Mouse (Mus musculus): ENCODE results near the gene Fam198a. TPM values are rescaled to one million over a fixed set of nuclear protein-coding genes. Genes with fewer than 3 reads are reported as not detected.

The Fam198a gene
- polyA plus RNA-seq, 1 experiment, result not detected

DNA sequence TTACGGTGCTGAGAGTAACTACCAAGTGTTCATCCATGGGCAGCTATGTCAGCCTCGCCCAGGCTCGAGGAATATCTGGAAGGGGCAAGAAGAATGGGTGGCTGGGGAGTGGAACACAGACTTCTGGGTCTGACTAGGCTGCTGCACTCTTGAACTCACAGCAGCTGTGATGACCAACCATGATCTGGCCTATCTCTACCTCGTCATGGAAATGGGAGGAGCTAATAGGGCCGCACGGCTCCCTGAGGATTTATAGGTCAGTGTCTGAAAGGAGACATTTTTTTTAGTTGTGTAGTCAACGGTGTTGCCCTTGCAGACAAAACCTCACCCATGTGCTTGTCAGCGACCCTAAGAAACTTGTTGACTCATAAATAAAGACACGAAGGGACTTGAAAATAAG lies 30.3 kb downstream of the Fam198a start:
- Histone ChIP-seq H3K4me3 (replicated peaks; ENCODE audit: control insufficient read depth, low read depth, low read length) (no peak overlapping the region), H3K27ac (ENCODE audit: control insufficient read depth, insufficient read depth, low read depth, low read length, poor library complexity) (no peak overlapping the region), H3K4me1 (ENCODE audit: control insufficient read depth, insufficient read depth, low read length) (no peaks in the 10 kb centered on the region)
- 77% methylated on average over 9 of the region's 9 CpGs for WGBS
- TF ChIP-seq CTCF (IDR thresholded peaks at IDR 0.05; ENCODE audit: control insufficient read depth, insufficient read depth, low read length) (no peak), POLR2A (IDR thresholded peaks at IDR 0.05; ENCODE audit: borderline replicate concordance, control insufficient read depth, low read depth, low read length) (no peak)

DNA sequence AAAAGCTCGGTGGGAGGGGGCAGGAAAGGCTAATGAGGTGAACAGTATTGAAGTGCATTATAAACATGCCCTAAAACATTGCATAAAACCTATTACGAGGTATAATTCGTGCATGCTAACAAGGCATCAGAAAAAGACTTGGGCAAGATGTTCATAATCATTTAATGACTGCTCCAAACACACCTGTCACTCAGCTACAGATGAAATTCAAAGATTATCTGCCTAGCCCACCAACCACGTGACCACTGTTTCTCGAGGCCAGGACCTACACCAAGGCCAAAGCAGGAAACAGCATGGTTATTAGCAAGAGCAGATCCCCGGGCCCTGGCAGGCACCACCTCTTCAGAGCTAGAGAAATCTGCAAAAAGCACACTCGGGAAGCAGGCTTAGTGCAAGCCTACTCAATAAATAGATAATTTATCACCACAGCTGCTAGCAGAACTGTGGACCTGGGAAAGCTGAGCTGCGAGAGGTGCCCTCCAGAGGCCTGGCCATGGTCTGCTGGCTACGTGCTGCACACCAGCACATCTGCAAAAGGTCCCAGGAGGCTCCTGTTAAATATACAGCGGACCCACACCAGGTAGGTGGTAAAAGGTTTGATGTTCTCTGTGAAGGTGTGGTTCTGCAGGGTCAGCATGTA lies 30.8 kb downstream of the Fam198a start:
- Histone ChIP-seq H3K4me1 (ENCODE audit: control insufficient read depth, insufficient read depth, low read length) (no peaks in the 10 kb centered on the region), H3K4me3 (replicated peaks; ENCODE audit: control insufficient read depth, low read depth, low read length) (no peak overlapping the region), H3K27ac (ENCODE audit: control insufficient read depth, insufficient read depth, low read depth, low read length, poor library complexity) (no peak overlapping the region)
- 60% methylated on average over 10 of the region's 10 CpGs for WGBS
- TF ChIP-seq CTCF (IDR thresholded peaks at IDR 0.05; ENCODE audit: control insufficient read depth, insufficient read depth, low read length), result no peak
- TF ChIP-seq POLR2A (IDR thresholded peaks at IDR 0.05; ENCODE audit: borderline replicate concordance, control insufficient read depth, low read depth, low read length), result no peak

DNA sequence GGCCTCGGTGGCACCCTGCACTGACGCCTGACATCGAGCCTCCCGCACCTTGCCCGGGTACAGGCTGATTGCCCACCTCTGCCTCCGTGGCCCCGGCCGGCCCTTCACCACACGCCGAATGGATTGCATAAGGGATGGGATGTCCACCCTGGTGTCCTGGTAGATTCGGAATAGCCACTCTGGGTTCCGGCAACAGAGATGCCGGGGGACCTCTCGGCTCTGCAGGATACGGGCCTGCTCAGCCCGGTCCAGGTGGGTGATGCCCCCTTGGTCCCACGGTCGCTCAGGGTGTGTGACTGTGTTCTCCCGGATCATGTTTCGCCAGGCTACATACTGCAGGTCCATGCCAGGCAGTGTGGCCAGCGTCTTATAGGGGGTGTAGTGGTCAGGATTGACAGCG lies 31.4 kb downstream of the Fam198a start:
- WGBS, result 90% methylated on average over 22 of the region's 22 CpGs

DNA sequence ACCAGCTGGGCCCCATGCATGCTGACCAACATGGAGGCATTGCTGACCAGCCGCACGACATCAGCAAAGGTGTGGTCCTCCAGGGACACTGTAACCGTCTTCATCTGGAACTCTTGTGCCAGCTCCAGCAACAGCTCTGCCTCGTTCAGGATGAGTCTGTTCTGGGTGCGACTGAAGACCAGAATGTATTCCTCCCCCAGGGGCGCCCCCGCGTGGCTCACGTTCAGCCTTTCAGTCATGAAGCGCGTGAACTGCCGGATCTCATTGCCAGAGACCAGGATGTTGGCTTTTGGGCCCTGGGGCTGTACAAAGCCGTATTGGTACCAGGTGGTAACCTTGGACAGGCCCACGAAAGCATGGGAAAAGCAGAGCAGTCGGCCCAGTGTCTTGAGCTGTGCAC lies 31.9 kb downstream of the Fam198a start:
- WGBS, result 91% methylated on average over 15 of the region's 15 CpGs

More for the DNA sequence above, 31.4 kb downstream of the Fam198a start:
- no peak overlapping the region for H3K4me3 ChIP-seq (replicated peaks; ENCODE audit: control insufficient read depth, low read depth, low read length)
- H3K4me1 ChIP-seq (ENCODE audit: control insufficient read depth, insufficient read depth, low read length), result no peaks in the 10 kb centered on the region
- no peak overlapping the region for H3K27ac ChIP-seq (ENCODE audit: control insufficient read depth, insufficient read depth, low read depth, low read length, poor library complexity)
- TF ChIP-seq POLR2A (IDR thresholded peaks at IDR 0.05; ENCODE audit: borderline replicate concordance, control insufficient read depth, low read depth, low read length), result no peak
- no peak for TF ChIP-seq CTCF (IDR thresholded peaks at IDR 0.05; ENCODE audit: control insufficient read depth, insufficient read depth, low read length)

DNA sequence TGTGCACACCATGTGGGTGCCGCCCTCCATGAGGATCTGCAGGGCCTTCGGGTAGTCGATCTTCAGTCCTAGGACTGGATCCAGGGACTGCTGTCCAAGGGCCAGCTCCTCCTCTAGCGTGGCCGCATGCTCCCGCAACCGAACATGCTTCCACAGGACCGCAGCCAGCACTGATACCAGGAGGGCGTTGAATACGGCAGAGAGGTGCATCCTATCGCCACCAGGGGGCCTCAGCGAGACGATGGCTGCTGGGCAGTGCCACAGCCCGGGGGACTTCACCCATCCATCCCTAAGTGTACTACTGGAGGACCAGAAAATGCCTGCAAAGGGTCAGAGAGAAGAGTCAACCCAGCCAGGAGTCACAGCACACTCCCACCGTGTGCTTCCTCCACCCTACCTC lies 32.7 kb downstream of the Fam198a start:
- TF ChIP-seq CTCF (IDR thresholded peaks at IDR 0.05; ENCODE audit: control insufficient read depth, insufficient read depth, low read length), result peak; percentile 82
- TF ChIP-seq POLR2A (IDR thresholded peaks at IDR 0.05; ENCODE audit: borderline replicate concordance, control insufficient read depth, low read depth, low read length), result peak; percentile 24; the same call in 1 of the 2 replicates
- no peaks in the 10 kb centered on the region; the same call in 1 of the 2 replicates for H3K4me1 ChIP-seq (ENCODE audit: control insufficient read depth, insufficient read depth, low read length)
- H3K4me3 ChIP-seq (replicated peaks; ENCODE audit: control insufficient read depth, low read depth, low read length), result no peak overlapping the region
- 53% methylated on average over 15 of the region's 15 CpGs for WGBS
- H3K27ac ChIP-seq (ENCODE audit: control insufficient read depth, insufficient read depth, low read depth, low read length, poor library complexity), result no peak overlapping the region

More for the DNA sequence above, 31.9 kb downstream of the Fam198a start:
- TF ChIP-seq POLR2A (IDR thresholded peaks at IDR 0.05; ENCODE audit: borderline replicate concordance, control insufficient read depth, low read depth, low read length), result no peak
- no peak for TF ChIP-seq CTCF (IDR thresholded peaks at IDR 0.05; ENCODE audit: control insufficient read depth, insufficient read depth, low read length)
- H3K4me3 ChIP-seq (replicated peaks; ENCODE audit: control insufficient read depth, low read depth, low read length), result no peak overlapping the region
- no peaks in the 10 kb centered on the region for H3K4me1 ChIP-seq (ENCODE audit: control insufficient read depth, insufficient read depth, low read length)
- no peak overlapping the region for H3K27ac ChIP-seq (ENCODE audit: control insufficient read depth, insufficient read depth, low read depth, low read length, poor library complexity)

DNA sequence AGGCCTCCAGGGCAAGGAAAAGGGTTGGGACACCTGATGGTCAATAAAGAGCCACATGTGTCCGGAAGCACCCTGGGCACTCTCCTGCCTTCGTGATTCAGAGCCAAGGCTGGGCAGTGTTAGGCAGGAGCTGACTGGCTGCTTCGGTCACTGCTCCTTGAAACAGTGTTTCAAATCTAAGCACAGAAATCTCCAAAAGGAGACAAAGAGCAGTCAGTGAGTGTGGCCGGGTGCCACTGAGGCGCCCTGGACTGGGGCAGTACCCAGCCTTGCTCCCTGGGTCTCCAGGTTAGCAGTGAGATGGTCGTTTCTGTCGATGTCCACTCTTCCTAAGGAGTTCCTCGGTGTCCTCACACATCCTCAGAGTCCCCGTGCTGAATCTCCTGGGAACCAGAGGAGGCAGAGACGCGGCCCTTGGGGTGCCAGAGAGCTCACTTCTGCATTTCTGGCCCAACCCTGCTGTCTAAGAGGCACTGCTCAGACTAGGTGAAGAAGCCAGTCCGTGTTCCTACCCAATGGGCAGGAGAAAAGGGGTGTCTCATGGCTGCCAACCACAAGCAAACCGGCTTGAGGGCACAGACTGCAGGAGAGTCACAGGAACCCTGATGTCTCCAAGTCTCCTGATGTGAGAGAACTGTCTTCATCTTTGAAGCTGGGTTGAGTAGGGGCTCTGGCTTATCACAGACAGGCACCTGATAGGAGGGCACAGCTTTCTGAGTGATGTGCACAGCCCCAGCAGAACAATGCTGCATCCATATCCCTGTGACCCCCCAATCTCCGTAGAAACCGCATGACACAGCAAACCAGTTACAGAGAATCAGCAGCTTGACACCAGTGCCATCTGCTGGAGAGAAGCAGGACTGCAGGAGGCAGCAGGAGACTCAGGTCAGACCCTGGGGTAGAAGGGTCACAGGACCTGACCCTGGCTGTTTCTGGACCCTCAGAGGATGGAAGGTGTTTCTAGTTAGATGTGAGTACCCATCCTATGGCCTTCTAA lies 34.0 kb downstream of the Fam198a start:
- H3K4me1 ChIP-seq (ENCODE audit: control insufficient read depth, insufficient read depth, low read length), result no peaks in the 10 kb centered on the region; the same call in 1 of the 2 replicates
- WGBS, result 42% methylated on average over 15 of the region's 15 CpGs
- no peak overlapping the region for H3K4me3 ChIP-seq (replicated peaks; ENCODE audit: control insufficient read depth, low read depth, low read length)
- H3K27ac ChIP-seq (ENCODE audit: control insufficient read depth, insufficient read depth, low read depth, low read length, poor library complexity), result no peak overlapping the region
- TF ChIP-seq POLR2A (IDR thresholded peaks at IDR 0.05; ENCODE audit: borderline replicate concordance, control insufficient read depth, low read depth, low read length), result no peak
- TF ChIP-seq CTCF (IDR thresholded peaks at IDR 0.05; ENCODE audit: control insufficient read depth, insufficient read depth, low read length), result peak; percentile 99

DNA sequence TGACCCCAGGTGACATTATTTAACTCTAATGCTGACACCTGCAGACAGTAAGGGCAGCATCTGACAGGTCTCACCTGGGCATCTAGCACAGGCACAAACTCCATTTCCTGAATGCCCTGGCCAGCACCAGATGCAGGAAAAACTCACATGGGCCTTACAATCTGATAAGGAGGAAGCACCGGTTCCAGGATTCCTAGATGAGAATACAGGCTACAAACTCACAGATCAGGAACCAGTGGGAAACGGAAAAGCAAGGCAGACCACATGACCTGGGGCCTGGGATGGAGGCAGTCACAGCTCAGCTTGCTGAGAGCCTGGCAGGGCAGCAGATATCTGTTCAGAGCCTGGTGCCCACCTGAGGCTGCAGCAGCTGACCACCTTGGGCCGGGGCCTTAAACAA lies 38.1 kb downstream of the Fam198a start:
- WGBS, result 51% methylated on average over 3 of the region's 3 CpGs
- no peak overlapping the region for H3K27ac ChIP-seq (ENCODE audit: control insufficient read depth, insufficient read depth, low read depth, low read length, poor library complexity)
- no peak overlapping the region for H3K4me3 ChIP-seq (replicated peaks; ENCODE audit: control insufficient read depth, low read depth, low read length)
- TF ChIP-seq POLR2A (IDR thresholded peaks at IDR 0.05; ENCODE audit: borderline replicate concordance, control insufficient read depth, low read depth, low read length) (no peak), CTCF (IDR thresholded peaks at IDR 0.05; ENCODE audit: control insufficient read depth, insufficient read depth, low read length) (no peak)
- H3K4me1 ChIP-seq (ENCODE audit: control insufficient read depth, insufficient read depth, low read length), result peaks cover 3% of the 10 kb centered on the region

DNA sequence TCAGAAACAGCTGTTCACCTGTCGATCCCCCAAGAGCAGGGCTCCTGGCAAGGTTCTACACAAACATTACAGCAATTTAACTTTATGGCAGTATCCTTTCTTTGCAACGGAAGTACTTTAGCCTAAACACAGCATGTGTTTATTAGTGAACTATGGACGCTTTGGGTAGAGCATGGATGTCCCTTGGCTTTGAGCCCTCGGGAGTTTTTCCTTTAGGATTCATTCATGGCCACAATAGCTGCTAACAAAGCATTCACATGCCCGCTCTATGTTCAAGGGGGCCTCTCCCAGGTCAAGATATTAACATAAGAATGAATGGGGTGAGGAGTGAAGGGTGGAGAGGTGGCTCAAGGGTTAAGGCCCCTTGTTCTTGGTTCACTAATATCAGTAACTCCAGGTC lies 38.7 kb downstream of the Fam198a start:
- no peak overlapping the region for H3K27ac ChIP-seq (ENCODE audit: control insufficient read depth, insufficient read depth, low read depth, low read length, poor library complexity)
- peaks cover 3% of the 10 kb centered on the region for H3K4me1 ChIP-seq (ENCODE audit: control insufficient read depth, insufficient read depth, low read length)
- TF ChIP-seq POLR2A (IDR thresholded peaks at IDR 0.05; ENCODE audit: borderline replicate concordance, control insufficient read depth, low read depth, low read length) (no peak), CTCF (IDR thresholded peaks at IDR 0.05; ENCODE audit: control insufficient read depth, insufficient read depth, low read length) (no peak)
- 71% methylated on average over 5 of the region's 5 CpGs for WGBS
- no peak overlapping the region for H3K4me3 ChIP-seq (replicated peaks; ENCODE audit: control insufficient read depth, low read depth, low read length)
